Mouse (Mus musculus) CH12F3 (cell line): ENCODE results near the gene Prkcz.

Source experiments
- in situ Hi-C: fragments of 300-500 bp; cut with MboI; formaldehyde crosslinking; loops from 2 replicates; pipeline ENCODE4 v1.14.3; 2020; ENCODE audit warnings: low sequenced_read_pairs

Gene Prkcz

GRCm38 (mm10) chr4:155284521-155285379 lies 76.4 kb downstream of the Prkcz start:
- in situ Hi-C loops: no loop called here

GRCm38 (mm10) chr4:155283585-155283984 lies 77.6 kb downstream of the Prkcz start:
- in situ Hi-C loops: no loop called here

- in situ Hi-C loops: no loop called here
Measured at GRCm38 (mm10) chr4:155283001-155283503, 78.1 kb downstream of the Prkcz start.

GRCm38 (mm10) chr4:155282231-155282630 lies 78.9 kb downstream of the Prkcz start:
- in situ Hi-C loops: no loop called here

- in situ Hi-C loops: no loop called here
Measured at GRCm38 (mm10) chr4:155281652-155282051, 79.5 kb downstream of the Prkcz start.

- in situ Hi-C loops: no loop called here
Measured at GRCm38 (mm10) chr4:155281227-155281626, 79.9 kb downstream of the Prkcz start.

GRCm38 (mm10) chr4:155280768-155281121 lies 80.4 kb downstream of the Prkcz start:
- in situ Hi-C loops: no loop called here

GRCm38 (mm10) chr4:155279926-155280767 lies 81.0 kb downstream of the Prkcz start:
- in situ Hi-C loops: no loop called here

- in situ Hi-C loops: no loop called here
Measured at GRCm38 (mm10) chr4:155279054-155279453, 82.1 kb downstream of the Prkcz start.

GRCm38 (mm10) chr4:155277963-155278362 lies 83.2 kb downstream of the Prkcz start:
- in situ Hi-C loops: no loop called here

- in situ Hi-C loops: no loop called here
Measured at GRCm38 (mm10) chr4:155274851-155275250, 86.3 kb downstream of the Prkcz start.

- in situ Hi-C loops: no loop called here
Measured at GRCm38 (mm10) chr4:155274451-155274850, 86.7 kb downstream of the Prkcz start.

GRCm38 (mm10) chr4:155268382-155268781 lies 92.8 kb downstream of the Prkcz start:
- in situ Hi-C loops: no loop called here

- in situ Hi-C loops: no loop called here
Measured at GRCm38 (mm10) chr4:155267639-155268175, 93.5 kb downstream of the Prkcz start.

GRCm38 (mm10) chr4:155267047-155267543 lies 94.1 kb downstream of the Prkcz start:
- in situ Hi-C loops: no loop called here

GRCm38 (mm10) chr4:155264521-155265321 lies 96.4 kb downstream of the Prkcz start:
- in situ Hi-C loops: no loop called here

- in situ Hi-C loops: no loop called here
Measured at GRCm38 (mm10) chr4:155252253-155252652, 108.9 kb downstream of the Prkcz start.

- in situ Hi-C loops: no loop called here
Measured at GRCm38 (mm10) chr4:155251147-155251546, 110.0 kb downstream of the Prkcz start.

- in situ Hi-C loops: no loop called here
Measured at GRCm38 (mm10) chr4:155250361-155251117, 110.6 kb downstream of the Prkcz start.
